ENCODE assay signal across 32 mouse cellular contexts in the genomic region with DNA sequence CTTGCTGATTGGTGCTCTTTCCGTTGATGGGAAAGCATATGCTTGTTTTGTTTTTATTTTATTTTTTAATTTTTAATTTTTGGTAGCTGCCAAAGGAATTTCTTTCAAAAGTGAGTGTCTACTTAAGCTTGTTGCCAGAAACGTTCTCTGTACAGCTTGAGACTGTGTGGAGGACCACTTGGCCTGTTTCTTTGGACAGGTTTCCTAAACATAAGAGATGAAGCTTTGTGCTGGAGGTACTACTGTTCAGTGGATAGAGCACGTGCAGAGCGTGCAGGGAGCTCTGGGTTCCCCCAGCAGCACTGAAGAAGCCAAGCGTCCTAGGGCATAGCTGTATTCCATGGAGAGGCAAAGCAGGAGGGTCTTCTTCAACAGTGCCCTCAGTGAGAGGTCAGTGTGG.
"Had no signal": no experiment of that assay in that cellular context is flagged by ENCODE, and none has a peak within 500 bp of the region (broad histone marks: within the 10 kb centered on the region; RNA-seq: fewer than 3 reads in every experiment).

No protein-coding gene starts in this region.

- H3K36me3 ChIP-seq: heart, embryonic 10.5 days; heart, embryonic 12.5 days; heart, embryonic 13.5 days; heart, embryonic 15.5 days; hindbrain, embryonic 12.5 days; intestine, embryonic 15.5 days; kidney, embryonic 15.5 days had no signal

- H3K4me1 ChIP-seq: heart, embryonic 10.5 days; heart, embryonic 12.5 days; heart, embryonic 13.5 days; heart, embryonic 15.5 days; hindbrain, embryonic 10.5 days; hindbrain, embryonic 12.5 days; hindbrain, embryonic 13.5 days; hindbrain, embryonic 15.5 days; intestine, embryonic 15.5 days; kidney, embryonic 15.5 days had no signal

- H3K4me2 ChIP-seq: heart, embryonic 11.5 days; heart, embryonic 12.5 days; heart, embryonic 13.5 days; heart, embryonic 15.5 days; hindbrain, embryonic 12.5 days; hindbrain, embryonic 13.5 days; hindbrain, embryonic 14.5 days; hindbrain, embryonic 15.5 days; intestine, embryonic 15.5 days; kidney, embryonic 15.5 days had no signal

- H3K27ac ChIP-seq: heart, embryonic 10.5 days; heart, embryonic 13.5 days; heart, embryonic 15.5 days; hindbrain, embryonic 10.5 days; hindbrain, embryonic 12.5 days; hindbrain, embryonic 13.5 days; hindbrain, embryonic 14.5 days; hindbrain, postnatal 0 days; intestine, embryonic 15.5 days; kidney, embryonic 15.5 days; kidney, postnatal 0 days had no signal

- DNase-seq: heart, postnatal 10 days; heart, postnatal 14 days; heart, postnatal 36 days; heart, postnatal 4 days; kidney, adult 11 months; kidney, adult 18-20 months; kidney, adult 2 months; kidney, adult 8-10 months; kidney, adult 9 months; kidney, postnatal 10 days; kidney, postnatal 14 days; kidney, postnatal 25 days; kidney, postnatal 36 days had no signal

- H3K9me3 ChIP-seq: heart, embryonic 10.5 days; heart, embryonic 12.5 days; heart, embryonic 13.5 days; heart, embryonic 15.5 days; hindbrain, embryonic 10.5 days; hindbrain, embryonic 12.5 days; hindbrain, embryonic 15.5 days; intestine, embryonic 15.5 days; kidney, embryonic 15.5 days had no signal

- H3K9ac ChIP-seq: heart, embryonic 12.5 days; heart, embryonic 13.5 days; heart, embryonic 15.5 days; hindbrain, embryonic 12.5 days; hindbrain, embryonic 13.5 days; hindbrain, embryonic 14.5 days; hindbrain, embryonic 15.5 days; intestine, embryonic 15.5 days; kidney, embryonic 15.5 days had no signal

- ATAC-seq: hindbrain, embryonic 16.5 days; hindbrain, postnatal 0 days; inflammation-experienced regulatory T-cells, adult 6 months; intestine, embryonic 16.5 days; intestine, postnatal 0 days had no signal

- H3K27me3 ChIP-seq: heart, embryonic 12.5 days; heart, embryonic 13.5 days; heart, embryonic 15.5 days; hindbrain, embryonic 12.5 days; hindbrain, embryonic 13.5 days; hindbrain, embryonic 15.5 days; intestine, embryonic 15.5 days; kidney, embryonic 15.5 days had no signal

- H3K4me3 ChIP-seq: heart, embryonic 10.5 days; heart, embryonic 12.5 days; heart, embryonic 13.5 days; heart, embryonic 15.5 days; hindbrain, embryonic 10.5 days; hindbrain, embryonic 12.5 days; hindbrain, embryonic 13.5 days; hindbrain, embryonic 15.5 days; intestine, embryonic 15.5 days; kidney, embryonic 15.5 days; layer of hippocampus, adult 2 months had no signal
